Mouse (Mus musculus) embryonic stem cell, embryonic (primary cell): ENCODE measurements around the gene Sike1.

Source experiments
- CTCF ChIA-PET, 4 experiments: fragments of 300-600 bp in 2 of 4; fragments of 350-600 bp in 2 of 4; sonication (Branson Sonifier 250); formaldehyde crosslinking; loops; one replicate each; lab custom pipeline; 2022; ENCODE audit warnings: inconsistent platforms in 2 of 4; lab: Charles Lee
- POLR2A ChIA-PET, 4 experiments: fragments of 300-600 bp in 2 of 4; fragments of 350-600 bp in 2 of 4; sonication (Branson Sonifier 250); formaldehyde crosslinking; loops; one replicate each; lab custom pipeline; 2022; ENCODE audit warnings: antibody characterized with exemption in 4 of 4, inconsistent platforms in 1 of 4; lab: Charles Lee

Sike1 gene

DNA sequence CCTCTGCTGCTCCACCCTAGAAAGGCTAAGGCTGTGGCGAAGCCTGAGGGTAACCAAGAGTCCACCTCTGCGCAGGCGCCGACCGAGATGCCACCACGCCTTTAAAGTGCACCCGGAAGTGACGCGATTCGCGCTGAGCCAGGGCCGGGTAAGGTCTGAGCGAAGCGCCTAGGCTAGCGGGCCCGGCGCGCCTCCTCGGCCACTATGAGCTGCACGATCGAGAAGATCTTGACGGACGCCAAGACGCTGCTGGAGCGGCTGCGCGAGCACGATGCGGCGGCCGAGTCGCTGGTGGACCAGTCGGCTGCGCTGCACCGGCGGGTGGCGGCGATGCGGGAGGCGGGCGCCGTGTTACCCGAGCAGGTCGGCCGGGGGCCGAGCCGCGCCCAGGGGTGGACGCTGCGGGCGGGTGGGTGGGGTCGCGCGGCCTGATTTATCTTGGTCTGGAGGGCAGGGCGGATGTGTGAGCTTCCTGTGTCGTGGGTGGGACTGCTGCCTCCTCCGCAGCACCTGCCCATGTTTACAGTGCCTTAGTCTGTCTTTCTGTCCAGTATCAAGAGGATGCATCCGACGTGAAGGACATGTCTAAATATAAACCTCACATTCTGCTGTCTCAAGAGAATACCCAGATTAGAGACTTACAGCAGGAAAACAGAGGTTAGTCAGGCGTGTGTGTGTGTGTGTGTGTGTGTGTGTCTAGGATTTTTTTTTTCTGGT is at the start of gene Sike1:
Gene Sike1, plus strand, starts transcription at position 104 of the 717 bp plus-strand sequence.
- CTCF ChIA-PET, result no interaction called here
- POLR2A ChIA-PET, result interaction anchor here (0.6 to 8.7 kb wide), 25 partner anchors 9 to 875 kb away, joined by 3 to 97 read pairs (median 5); partner anchors contain the start of genes Csde1 (in 4 of the 4) and Nras (in 2 of the 4)

DNA sequence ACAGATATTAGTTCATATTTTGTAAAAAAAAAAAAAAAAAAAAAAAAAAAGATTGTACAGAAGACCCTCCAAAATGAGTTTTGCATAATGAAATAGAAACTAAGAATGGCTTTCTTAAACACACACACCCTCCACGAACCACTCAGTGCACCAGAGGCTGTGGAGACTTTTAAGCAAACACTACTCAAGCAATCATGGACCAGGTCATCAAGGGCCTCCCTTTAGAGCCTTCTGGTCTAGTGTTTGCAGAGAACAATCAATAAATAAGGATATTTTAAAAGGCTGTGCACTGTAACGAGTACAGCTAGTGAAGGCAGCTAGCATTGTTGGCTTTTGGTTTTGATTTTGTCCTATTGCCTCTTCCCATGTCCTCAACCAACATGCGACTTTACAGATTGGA is 49.2 kb upstream of the Sike1 start:
- ChIA-PET POLR2A (interaction anchor here in 1 of 4 experiments (1.2 kb wide), 1 partner anchor 25 kb away, joined by 3 read pairs; no protein-coding TSS in a partner anchor), CTCF (no interaction called here)

DNA sequence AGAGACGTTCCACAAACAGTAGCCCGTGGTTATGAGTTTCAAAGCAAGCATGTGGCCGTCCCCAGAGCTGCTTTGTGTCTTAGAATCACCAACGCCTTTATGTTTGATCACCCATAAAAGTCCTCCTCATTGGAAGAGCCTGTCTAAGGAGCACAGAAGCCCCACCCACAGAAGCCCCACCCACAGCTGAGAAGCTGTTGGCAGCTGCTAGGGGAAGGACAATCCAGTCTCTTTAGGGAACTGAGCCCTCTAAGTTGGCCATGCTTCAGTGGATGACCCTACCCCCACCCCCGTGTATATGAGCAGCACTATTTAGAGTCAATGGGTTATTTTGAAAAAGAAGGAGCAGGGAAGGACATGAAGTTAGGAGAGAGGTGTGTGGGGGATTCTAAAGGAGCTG is 48.6 kb upstream of the Sike1 start:
- CTCF ChIA-PET, result interaction anchor here in 1 of 4 experiments (0.6 kb wide), 1 partner anchor 209 kb away, joined by 4 read pairs; no protein-coding TSS in a partner anchor
- POLR2A ChIA-PET, result interaction anchor here in 2 of 4 experiments (0.6 to 1.2 kb wide), 3 partner anchors 9 to 30 kb away, joined by 3 to 5 read pairs (median 3); no protein-coding TSS in a partner anchor

DNA sequence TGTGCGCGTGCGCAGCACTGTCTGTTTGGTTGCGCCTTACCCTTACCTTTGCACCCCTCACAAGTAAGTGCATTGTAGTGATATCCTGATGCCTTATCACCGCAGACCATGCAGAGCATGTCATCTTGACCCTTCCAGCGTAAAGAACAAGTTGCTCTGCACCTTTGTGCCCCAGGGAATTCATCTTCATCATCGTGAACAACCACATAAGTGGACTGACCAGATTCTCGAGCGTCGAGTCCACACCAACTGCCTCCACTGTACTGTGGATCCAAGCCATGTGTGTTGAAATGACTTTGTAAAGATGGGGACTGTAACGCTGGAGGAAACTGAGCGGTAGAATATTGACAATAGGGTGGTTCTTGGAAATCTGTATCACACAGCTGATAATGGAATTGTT is 41.0 kb upstream of the Sike1 start:
- CTCF ChIA-PET, result no interaction called here
- POLR2A ChIA-PET, result no interaction called here

DNA sequence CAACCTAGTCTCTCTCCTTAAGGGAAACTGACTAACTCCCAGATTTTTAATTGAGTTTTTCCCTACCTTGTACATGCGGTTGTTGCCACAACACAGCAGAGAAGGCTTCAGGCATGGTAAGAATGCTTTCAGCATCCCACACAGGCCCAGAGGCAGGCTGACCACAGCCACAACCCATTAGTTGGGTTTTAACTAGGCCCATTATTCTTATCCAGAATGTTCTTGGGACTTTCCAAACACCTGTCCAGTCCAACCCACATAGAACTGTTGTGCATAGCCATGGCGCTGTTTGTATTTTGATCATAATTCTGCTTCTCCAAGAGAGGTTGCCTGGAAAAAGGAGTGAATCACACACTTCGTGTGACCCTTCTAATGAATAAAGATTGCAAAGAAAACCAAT is 40.4 kb upstream of the Sike1 start:
- ChIA-PET CTCF (no interaction called here), POLR2A (no interaction called here)

DNA sequence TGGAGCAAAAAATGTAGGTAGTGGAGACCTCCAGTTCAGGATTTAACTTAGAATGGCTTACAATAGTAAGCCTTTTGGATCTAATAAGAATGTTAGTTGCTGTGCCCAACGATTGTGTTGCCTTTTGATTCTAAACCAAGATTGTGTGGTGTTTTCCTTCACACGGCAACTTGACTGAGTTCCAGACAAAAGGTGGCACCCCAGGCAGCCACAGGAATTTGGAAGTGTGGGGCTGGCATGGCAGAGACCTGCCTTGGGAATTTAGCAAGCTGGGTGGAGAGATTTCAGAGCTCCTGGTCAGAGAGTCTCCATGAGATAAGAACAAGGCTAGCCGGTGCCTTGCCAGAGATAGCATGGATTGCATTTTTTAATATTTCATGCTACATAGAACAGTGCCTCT is 39.9 kb upstream of the Sike1 start:
- POLR2A ChIA-PET, result interaction anchor here in 1 of 4 experiments (0.6 kb wide), 1 partner anchor 219 kb away, joined by 3 read pairs; no protein-coding TSS in a partner anchor

DNA sequence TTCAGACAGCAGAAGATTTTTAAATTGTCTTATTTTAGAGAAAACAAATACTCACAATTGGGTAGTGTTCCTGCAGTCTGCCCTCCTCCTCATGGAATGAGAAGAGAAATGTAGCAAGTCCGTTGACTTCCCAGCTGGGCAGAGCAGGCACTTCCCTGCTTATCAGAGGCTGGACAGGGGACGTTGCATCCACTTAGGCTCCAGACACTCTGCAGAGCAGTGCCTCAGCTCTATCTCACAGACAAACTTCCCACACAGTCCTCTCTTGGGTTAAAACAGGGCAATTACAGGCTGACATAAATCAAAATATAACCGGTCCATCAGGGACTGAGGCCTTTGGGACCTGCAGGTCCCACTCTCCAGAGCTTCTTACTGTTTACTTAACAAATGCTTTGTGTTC is 31.5 kb upstream of the Sike1 start, which contains the start of gene Nr1h5:
Gene Nr1h5, minus strand, starts transcription at position 101 of the 400 bp plus-strand sequence.
- POLR2A ChIA-PET, result interaction anchor here in 2 of 4 experiments (0.5 to 1.2 kb wide), 2 partner anchors 12 to 57 kb away, joined by 3 read pairs; no protein-coding TSS in a partner anchor
- CTCF ChIA-PET, result interaction anchor here in 1 of 4 experiments (0.6 kb wide), 1 partner anchor 936 kb away, joined by 3 read pairs; no protein-coding TSS in a partner anchor

More for the DNA sequence above, 39.9 kb upstream of the Sike1 start:
- CTCF ChIA-PET, result no interaction called here

DNA sequence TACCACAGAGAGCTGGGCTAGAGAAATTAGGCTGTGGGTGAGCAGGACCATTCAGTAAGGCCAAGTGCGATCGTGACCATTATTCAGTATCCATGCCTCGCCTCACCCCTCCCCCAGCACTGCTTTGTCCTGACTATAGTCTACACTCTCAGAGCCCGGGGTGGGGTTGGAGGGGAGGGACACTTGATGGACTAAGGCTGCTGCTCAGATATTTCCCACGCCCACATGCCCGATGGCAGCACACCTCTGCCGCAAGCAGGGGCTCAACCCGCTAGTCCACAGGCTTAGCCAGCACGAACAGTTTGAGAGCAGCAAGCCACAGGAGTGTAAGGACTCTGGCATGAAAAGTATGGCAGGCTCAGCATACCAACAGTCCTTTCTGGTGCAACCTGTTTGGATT is 25.4 kb upstream of the Sike1 start:
- ChIA-PET CTCF (no interaction called here), POLR2A (interaction anchor here in 2 of 4 experiments (0.6 to 1.2 kb wide), 6 partner anchors 10 to 1272 kb away, joined by 3 to 5 read pairs (median 3); no protein-coding TSS in a partner anchor)

DNA sequence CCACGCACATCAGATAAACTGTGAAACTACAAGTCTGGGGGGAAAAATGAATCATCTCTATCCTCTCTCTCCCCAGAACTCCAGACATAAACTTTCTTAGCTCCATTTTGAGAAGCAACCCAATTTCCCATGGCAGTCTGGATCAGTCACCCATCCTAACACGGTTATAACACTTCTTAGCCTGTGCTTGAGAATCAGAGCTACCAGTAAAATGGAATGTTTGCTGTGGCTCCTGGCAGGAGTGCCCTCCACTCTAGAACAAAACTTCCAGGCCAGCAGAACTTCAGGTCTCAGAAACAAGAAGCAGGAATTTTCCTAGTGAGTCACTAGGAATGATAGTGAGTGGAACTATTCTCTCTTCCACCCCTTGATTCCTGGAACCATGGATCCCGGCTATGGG is 25.0 kb upstream of the Sike1 start:
- ChIA-PET CTCF (no interaction called here), POLR2A (interaction anchor here in 2 of 4 experiments (0.6 to 1.6 kb wide), 8 partner anchors 10 to 428 kb away, joined by 3 to 5 read pairs (median 3); partner anchors contain the start of gene Csde1 (in 1 of the 2))

DNA sequence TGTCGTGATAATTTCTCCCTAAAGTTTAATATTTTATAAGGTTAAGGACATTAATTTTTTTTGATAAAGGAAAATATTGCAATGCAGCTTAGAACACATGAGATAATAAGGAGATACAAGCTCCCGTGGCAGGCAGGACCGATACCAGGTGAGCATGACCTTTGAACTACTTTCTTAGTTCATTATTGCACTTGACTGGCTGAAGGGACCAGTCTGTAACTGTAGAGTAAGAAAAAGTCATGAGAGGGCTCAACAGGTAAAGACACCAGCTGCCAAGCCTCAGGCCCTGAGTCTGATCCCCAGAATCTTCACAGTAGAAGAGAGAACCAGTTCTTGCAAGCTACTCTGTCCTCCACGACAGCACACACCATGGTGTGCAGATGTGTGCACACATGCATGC is 18.6 kb upstream of the Sike1 start:
- CTCF ChIA-PET, result interaction anchor here in 1 of 4 experiments (1.3 kb wide), 1 partner anchor 15 kb away, joined by 3 read pairs; no protein-coding TSS in a partner anchor
- POLR2A ChIA-PET, result interaction anchor here in 2 of 4 experiments (0.6 to 6.5 kb wide), 7 partner anchors 17 to 997 kb away, joined by 3 to 63 read pairs (median 4); partner anchors contain the start of genes Csde1 (in 1 of the 2) and Sike1 (in 1 of the 2)

DNA sequence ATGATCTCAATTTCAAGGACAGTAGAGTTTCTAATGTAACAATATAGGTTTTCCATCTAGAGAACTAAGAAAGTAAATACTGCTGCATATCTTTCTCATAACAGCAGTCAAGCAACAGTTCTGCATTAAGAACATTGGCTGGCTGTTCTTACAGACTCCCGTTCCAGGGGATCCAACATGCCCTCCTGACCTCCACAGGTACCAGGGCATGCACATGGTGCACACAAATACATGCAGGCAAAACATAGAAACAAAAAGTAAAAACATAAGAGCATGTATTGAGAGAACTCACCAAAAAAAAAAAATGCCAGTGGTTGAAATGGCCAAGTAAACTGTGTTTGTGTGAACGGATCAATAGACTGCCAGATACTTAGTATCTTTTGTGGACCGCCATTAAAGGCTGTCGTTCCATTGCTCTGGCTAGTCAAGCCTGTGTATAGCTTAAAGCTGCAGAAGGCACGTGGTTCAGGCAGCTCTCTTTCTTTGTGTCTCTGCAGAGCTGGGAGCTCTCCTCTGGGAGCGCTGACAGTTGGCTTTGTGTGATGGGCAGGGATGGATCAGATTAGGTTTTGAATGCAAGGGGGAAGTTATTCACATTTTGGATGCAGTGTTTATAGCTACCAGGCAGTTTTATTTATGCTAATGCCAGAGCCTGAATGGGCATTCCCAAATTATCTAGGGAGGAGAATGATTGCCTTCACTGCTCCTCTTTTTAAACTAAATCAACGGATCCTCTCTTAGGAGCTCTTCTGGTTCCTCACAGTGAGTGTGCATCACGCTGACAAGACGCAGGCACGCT is 15.8 kb upstream of the Sike1 start:
- ChIA-PET POLR2A (interaction anchor here in 3 of 4 experiments (0.6 to 6.5 kb wide), 13 partner anchors 9 to 1432 kb away, joined by 3 to 63 read pairs (median 4); partner anchors contain the start of genes Sike1 (in 3 of the 3) and Csde1 (in 1 of the 3)), CTCF (interaction anchor here in 1 of 4 experiments (1.4 kb wide), 1 partner anchor 11 kb away, joined by 5 read pairs; no protein-coding TSS in a partner anchor)

DNA sequence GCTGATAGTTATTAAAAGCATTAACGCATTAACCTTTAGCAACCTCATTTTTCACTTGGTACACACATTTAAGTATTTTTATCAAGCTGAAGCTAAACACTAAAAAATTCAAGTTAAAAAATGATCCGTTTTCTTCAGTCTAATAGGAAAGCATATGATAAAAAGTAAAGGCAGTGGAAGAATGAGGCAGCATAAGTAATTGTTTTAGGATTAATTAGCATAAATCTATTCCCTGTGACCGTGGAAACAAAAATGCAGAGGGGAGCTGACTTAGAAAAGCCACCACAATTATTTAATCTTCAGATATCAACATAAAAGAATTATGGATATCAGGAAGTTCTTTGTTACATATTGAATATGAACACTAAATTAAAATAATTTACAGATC is 15.2 kb upstream of the Sike1 start:
- ChIA-PET POLR2A (interaction anchor here in 3 of 4 experiments (0.6 to 6.5 kb wide), 13 partner anchors 9 to 1432 kb away, joined by 3 to 63 read pairs (median 4); partner anchors contain the start of genes Sike1 (in 3 of the 3) and Csde1 (in 1 of the 3)), CTCF (interaction anchor here in 1 of 4 experiments (1.4 kb wide), 1 partner anchor 11 kb away, joined by 5 read pairs; no protein-coding TSS in a partner anchor)

DNA sequence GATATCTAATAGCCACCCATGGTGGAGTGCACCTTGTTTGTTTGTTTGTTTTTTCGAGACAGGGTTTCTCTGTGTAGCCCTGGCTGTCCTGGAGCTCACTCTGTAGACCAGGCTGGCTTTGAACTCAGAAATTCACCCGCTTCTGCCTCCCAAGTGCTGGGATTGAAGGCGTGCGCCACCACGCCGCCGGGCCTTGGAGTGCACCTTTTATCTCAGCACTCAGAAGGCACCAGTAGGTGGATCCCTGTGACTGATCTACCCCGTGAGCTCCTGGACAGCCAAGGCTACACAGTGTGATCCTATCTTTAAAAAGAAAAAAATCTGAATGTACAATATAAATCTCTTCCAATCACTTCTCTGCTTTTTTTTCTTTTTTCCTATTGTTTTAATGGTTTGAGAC is 4.5 kb upstream of the Sike1 start:
- CTCF ChIA-PET, result interaction anchor here in 2 of 4 experiments (0.6 to 1.4 kb wide), 6 partner anchors 8 to 871 kb away, joined by 3 to 5 read pairs (median 4); no protein-coding TSS in a partner anchor
- POLR2A ChIA-PET, result interaction anchor here in 3 of 4 experiments (0.7 to 8.5 kb wide), 11 partner anchors 10 to 217 kb away, joined by 3 to 63 read pairs (median 5); partner anchors contain the start of gene Csde1 (in 1 of the 3)

DNA sequence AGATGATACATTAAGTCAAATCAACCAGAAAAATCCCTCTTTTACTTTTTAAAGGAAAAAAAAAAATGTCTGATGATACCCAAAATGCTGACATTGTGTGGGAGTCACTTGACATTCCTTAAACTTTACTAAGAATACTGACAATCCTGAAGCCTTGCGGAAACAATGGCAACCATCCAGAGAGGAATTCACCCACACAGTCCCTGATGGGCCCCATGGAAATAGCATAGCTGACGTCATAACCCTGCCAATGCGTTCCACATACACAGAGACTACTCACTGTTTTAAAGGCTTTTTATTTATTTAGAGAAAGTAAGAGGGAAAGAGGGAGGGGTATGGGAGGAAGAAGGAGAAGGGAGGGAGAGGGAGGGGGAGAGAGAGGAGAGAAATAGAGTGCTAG is 2.6 kb upstream of the Sike1 start:
- ChIA-PET POLR2A (interaction anchor here (0.6 to 8.5 kb wide), 17 partner anchors 11 to 827 kb away, joined by 3 to 63 read pairs (median 5); partner anchors contain the start of genes Csde1 (in 3 of the 4) and Dennd2c (in 1 of the 4)), CTCF (interaction anchor here in 2 of 4 experiments (0.7 kb wide), 2 partner anchors 66 to 306 kb away, joined by 3 to 4 read pairs; no protein-coding TSS in a partner anchor)

DNA sequence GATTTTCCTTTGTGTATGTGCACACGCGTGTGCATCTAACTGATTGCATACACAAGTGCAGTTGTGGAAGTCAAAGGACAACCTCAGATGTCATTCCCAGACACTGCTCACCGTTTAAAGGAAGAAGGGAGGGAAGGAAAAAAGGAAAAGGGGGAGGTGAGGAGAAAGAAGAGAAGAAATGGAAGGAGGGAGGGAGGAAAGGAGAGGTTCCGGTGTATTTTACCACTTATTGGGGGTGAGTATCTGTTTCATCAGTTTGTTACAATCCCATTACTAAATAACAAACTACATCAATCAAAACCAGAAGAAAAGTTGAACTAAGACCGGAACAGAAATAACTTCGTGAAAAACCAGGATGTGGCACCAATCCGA is 289 bp upstream of the Sike1 start:
- POLR2A ChIA-PET, result interaction anchor here (0.7 to 8.7 kb wide), 18 partner anchors 10 to 875 kb away, joined by 3 to 97 read pairs (median 8); partner anchors contain the start of genes Csde1 (in 4 of the 4) and Nras (in 1 of the 4)
- CTCF ChIA-PET, result no interaction called here

DNA sequence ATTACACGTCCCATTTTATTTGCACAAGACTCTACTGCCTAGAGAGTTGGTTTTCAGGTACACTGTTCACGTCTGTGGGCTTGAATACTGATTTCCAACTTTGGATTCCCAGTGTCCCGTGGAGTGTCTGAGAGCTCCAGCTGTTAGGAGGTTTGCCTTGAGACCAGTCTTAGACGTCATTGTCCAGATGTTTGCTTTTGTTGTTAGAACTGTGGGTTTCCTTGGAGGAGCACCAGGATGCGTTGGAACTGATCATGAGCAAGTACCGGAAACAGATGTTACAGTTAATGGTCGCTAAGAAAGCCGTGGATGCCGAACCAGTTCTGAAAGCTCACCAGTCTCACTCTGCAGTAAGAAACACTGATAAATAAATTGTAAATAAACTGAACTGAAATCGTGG is 1.5 kb downstream of the Sike1 start:
- ChIA-PET CTCF (interaction anchor here in 2 of 4 experiments (0.5 to 0.6 kb wide), 2 partner anchors 402 to 785 kb away, joined by 3 read pairs; no protein-coding TSS in a partner anchor), POLR2A (interaction anchor here in 3 of 4 experiments (0.6 to 8.7 kb wide), 21 partner anchors 8 to 392 kb away, joined by 3 to 97 read pairs (median 6); partner anchors contain the start of genes Csde1 (in 3 of the 3), Dennd2c (in 1 of the 3) and Nras (in 1 of the 3))

DNA sequence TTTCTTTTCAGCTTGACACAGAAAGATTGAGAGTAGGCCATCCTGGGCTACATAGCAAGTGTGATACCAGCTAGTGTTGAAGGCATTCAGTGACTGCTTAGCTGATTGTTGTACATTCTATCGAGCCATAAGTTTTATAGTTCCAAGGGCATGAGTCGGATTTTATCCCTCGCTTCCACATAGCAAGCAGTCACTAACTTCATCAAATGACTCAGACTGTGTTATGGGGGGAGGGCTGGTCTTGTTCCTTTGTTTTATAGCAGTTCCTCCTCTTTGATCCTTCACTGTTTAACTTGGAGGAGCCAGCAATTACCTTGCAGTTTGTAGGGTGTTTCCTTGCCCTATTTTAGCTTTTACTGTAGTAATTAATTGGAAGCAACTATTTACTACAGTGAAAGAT is 2.1 kb downstream of the Sike1 start:
- CTCF ChIA-PET, result interaction anchor here in 1 of 4 experiments (0.5 kb wide), 1 partner anchor 786 kb away, joined by 3 read pairs; no protein-coding TSS in a partner anchor
- POLR2A ChIA-PET, result interaction anchor here in 3 of 4 experiments (0.8 to 8.7 kb wide), 14 partner anchors 8 to 393 kb away, joined by 3 to 97 read pairs (median 10); partner anchors contain the start of genes Csde1 (in 3 of the 3) and Nras (in 1 of the 3)
